Mouse (Mus musculus): Measurements from ENCODE around the gene Epha6.

Gene Epha6

GRCm38 (mm10) chr16:60605061-60605831 is at the start of gene Epha6:
Epha6 (minus strand) TSS chr16:60605531.
- DNase-seq (ENCODE audit: low spot score in 2 of 2), result no peak

DNA sequence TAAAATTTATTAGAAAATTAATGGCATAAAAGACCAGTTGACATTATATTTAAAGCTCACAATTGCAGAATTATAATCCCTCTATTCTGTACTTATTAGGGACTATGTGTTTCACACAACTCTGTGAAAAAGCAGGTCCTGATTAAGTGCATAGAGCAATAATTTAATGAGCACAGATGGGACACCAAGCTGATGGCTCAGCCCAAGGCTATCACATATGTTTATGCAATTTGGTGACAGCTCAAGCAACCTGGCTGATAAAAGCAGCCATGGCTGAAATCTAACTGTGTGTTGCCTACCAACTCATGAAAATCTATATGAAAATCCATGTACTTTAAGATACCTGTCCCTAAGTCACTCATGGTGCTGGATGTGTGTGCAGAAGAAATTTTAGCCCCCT is 46.4 kb upstream of the Epha6 start:
- no peak for DNase-seq (ENCODE audit: low spot score in 2 of 2)

DNA sequence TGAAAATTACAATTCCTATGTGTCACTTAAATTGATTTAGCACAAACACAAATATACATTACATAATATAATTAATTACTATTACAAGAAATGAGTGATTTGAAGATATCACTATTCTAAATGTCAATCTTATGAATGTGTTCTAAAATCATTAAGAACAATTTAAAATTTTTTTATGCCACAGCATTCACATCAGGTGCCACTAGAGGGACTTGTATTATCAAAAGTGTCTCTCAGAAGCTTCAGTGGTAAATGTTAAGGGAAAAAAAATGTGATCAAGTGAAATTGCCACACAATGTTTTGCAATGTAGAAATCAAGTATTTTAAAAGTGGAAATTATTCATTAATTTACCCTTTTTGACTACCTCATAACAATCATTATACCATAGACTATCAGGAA is 22.8 kb upstream of the Epha6 start:
- DNase-seq (ENCODE audit: low spot score in 2 of 2), result no peak

DNA sequence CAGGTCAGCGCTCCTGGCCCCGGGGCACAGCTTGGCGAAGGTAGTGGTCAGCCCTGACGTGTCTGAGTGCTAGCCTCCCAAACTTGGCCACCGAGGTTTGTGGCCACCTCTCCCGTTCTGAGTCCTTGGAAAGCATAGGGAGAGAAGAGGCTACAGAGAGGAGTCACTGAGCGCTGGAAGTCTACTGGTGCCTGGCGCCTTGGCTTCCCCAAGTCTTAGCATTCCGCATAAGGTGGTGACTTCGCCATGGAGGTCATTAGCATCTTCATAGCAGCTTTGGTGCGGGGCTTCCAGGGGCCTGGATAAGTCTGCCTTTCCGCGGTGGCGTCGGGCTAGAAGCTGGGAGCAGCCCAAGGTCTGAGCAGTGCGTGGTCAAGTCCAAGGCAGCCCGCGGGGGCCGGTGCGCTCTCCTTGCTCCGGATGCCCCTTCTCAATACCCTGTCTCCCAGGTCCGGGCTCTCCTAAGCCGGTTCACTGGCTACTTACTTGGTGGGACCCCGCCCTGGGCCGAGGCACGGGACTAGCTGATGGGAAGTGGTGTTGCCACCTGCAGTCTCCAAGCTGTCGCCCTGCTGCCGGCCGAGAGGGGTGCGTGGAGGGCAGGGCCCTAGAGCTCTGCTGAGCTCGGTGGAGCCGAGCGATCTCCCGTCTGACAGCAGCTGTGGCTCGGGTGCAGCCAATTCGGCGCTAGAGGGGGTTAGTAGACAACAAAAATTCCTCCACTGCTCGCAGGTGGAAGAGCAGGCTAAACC is 677 bp upstream of the Epha6 start:
- DNase-seq (ENCODE audit: low spot score in 2 of 2), result no peak

- no peak for DNase-seq (ENCODE audit: low spot score in 2 of 2)
Observed at GRCm38 (mm10) chr16:60604613-60605012, 718 bp downstream of the Epha6 start.

- DNase-seq (ENCODE audit: low spot score in 2 of 2), result no peak
Observed at GRCm38 (mm10) chr16:60585322-60585721, 20.0 kb downstream of the Epha6 start.

DNA sequence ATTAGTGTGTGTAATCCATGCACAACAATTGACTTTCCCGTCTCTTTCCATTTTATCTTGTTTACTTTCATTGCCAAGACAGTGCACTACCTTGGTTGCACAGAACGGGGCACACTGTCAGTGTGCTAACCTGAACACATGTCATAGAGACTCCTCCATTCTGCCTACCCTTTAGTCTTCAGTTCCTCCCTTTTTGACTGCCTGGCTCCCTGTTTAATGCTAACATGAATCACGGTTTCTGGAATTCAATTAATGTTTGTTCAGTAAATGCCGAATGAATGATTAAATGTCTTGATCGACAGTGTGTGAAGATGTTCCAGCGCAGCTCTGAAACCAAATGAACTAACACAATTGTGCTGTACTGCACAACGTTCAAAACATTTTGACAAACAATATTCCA is 20.6 kb downstream of the Epha6 start:
- DNase-seq (ENCODE audit: low spot score in 2 of 2), result no peak

DNA sequence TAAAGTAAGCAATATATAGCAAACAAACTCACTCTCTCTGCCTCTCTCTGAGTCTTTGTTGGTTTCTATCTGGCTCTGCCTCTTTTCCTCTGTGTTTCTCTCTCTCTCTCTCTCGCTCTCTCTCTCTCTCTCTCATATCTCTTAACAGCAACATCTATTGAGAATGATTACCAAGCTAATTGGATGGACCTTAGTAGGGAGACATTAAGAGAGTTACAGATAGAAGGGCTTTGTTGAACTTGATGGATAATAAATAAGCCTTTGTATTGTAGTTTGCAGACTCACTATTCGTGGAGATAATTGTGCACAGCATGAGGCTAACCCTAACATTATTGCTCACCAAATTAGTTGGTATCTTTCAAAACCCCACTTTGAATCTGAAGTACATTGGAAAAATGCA is 34.8 kb downstream of the Epha6 start:
- no peak for DNase-seq (ENCODE audit: low spot score in 2 of 2)

DNA sequence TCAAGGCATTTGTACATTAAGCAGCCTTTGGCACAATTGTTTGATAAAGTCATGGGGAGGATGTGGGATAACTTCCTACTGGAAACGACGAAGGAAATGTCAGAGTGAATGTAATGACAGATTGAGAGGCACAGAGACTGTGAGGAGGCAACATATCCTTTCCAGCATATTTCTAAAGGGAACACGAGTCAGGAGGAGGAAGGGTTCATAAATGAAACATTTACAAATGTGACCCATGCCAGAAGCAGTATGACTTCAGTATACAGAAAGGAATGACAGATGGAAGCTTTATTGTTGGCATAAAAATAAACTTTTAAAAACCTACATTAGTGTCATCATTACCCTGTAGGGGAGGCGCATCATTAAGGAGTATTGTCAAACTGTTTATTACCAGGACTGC is 60.9 kb downstream of the Epha6 start:
- no peak for DNase-seq (ENCODE audit: low spot score in 2 of 2)

DNA sequence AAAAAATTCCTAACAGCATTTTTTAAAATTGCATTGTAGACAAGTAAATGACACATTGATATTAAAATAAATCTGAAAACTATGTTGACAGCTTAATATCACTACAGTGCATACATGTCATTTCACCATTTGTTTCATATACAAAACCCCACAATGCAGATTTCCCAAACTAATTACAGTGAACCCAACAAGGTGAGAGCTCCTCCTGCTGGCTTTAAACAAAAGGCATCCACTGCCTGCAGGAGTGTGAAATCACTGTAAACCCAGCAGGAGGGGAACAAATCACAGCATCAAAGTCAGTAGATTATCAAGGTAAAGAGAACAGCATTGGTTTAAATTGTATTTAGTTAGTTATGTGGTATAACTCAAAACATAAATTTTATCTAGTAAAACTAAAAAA is 67.1 kb downstream of the Epha6 start:
- DNase-seq (ENCODE audit: low spot score in 2 of 2), result no peak

DNA sequence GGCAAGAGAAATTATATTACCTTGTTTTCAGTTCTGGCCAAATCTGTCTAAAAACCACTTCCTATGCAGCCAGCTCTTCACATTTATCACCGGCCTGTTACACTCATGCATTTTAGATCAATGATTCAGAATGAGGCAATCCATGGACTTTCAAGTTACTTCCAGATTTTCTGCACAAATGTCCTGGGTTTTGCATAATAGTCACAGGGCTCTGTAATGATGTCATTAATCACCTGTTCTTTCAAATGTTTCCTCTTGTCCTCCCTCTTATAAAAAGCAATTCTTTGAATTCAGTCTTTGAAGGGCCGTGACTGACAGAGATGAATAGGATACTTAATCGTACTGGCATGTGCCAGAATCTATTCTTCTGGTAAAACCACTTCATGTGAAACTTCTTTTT is 95.6 kb downstream of the Epha6 start:
- no peak for DNase-seq (ENCODE audit: low spot score in 2 of 2)

DNA sequence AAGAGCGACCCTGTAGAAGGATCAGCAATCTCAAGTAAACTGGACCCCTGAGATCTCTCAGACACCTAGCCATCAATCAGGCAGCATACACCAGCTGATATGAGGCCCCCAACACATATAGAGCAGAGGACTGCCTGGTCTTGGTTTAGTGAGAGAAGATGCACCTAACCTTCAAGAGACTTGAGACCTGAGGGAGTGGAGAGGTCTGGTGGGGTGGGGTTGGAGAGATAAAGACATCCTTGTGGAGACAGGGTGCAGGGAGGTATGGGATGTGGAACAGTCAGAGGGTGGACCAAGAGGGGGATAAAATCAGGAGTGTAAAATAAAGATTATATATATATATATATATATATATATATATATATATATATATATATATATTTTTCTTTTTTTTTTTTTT is 105.8 kb downstream of the Epha6 start:
- no peak for DNase-seq (ENCODE audit: low spot score in 2 of 2)

- DNase-seq (ENCODE audit: low spot score in 2 of 2), result no peak
Observed at GRCm38 (mm10) chr16:60475776-60476175, 129.6 kb downstream of the Epha6 start.

DNA sequence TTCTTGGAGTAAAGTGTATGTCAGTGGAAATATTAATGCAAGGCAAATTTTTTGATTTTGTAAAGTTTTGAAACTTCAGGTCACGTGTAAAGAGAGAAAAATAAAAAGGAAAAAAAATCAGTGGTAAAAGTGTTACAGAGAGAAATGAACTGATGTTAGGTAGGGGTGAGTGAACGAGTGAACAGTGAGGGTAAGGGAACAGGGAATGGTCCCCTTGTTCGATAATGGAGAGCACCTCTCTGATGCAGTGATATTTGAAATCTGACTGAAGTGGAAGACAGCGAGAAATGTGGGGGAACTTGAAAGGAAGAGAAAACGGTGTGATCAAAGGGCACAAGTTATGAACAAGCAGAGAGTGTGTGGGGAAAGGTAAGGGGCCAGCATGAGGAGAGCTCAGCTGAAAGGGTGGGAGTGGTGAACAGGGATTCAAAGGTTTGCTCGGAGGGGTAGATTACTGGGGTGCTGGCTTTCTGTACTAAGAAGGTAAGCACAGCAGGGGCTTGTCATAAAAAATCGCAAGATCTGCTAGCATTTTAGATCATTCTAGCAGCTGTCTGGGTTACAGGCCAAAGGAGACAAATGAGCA is 137.0 kb downstream of the Epha6 start:
- DNase-seq (ENCODE audit: low spot score in 2 of 2), result no peak

GRCm38 (mm10) chr16:60435283-60435682 is 170.0 kb downstream of the Epha6 start:
- no peak for DNase-seq (ENCODE audit: low spot score in 2 of 2)

DNA sequence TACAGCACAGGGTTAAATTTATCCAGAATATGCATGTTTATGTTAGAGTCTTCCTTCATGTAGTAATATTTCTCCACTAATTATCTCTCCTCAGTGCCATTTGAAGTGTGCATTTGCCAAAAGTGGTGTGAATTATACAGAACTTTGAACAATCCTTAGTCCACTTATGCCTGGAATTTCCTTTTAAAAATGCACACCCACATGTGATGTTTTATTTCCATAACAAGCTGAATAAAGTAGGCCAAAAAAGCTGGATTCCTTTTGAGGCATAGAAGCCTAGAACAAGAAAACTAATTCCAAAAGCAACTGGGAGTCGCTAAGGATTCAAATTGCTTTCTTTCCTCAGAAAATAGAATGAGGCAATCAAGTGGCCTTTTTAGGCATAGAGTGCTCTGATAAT is 171.1 kb downstream of the Epha6 start:
- no peak for DNase-seq (ENCODE audit: low spot score in 2 of 2)

GRCm38 (mm10) chr16:60395306-60395705 is 210.0 kb downstream of the Epha6 start:
- no peak for DNase-seq (ENCODE audit: low spot score in 2 of 2)

DNA sequence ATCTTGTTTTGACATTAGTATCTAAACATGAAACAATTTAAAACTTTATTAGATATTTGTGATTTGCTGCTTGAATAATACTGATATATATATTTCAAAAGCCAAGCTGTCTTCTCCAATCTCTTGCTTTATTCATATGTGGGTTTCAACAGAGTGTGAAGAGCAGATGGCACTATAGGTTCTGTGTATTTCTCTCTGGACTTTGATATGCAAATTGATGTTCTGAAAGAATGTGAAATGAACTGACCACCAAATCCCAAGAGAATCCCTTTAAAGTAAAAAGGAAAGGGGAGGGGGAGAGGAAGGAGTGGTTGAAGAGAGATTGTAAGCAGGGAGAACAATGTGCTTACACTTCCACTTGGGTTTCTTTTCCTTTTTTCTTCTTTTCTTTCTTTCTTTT is 212.4 kb downstream of the Epha6 start:
- DNase-seq (ENCODE audit: low spot score in 2 of 2), result no peak

DNA sequence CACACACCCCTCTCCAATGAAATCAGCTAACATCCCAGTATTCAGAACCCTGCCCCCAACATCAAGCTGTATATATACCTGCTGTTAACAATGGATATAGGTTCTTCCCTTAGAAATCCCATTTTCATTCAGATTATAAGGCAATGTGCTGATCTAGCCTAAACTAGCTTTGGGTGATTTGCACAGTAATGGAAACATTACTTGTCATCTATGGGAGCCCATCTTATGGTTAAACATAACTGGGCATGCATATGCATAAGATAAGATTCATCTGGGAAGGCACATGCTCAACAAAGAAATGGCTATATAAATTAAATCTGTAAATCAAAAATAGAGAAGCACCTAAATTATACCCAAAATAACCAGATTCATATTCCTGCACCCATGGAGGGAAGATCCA is 230.2 kb downstream of the Epha6 start:
- no peak for DNase-seq (ENCODE audit: low spot score in 2 of 2)

- DNase-seq (ENCODE audit: low spot score in 2 of 2), result no peak
Observed at GRCm38 (mm10) chr16:60283963-60284362, 321.4 kb downstream of the Epha6 start.

- no peak for DNase-seq (ENCODE audit: low spot score in 2 of 2)
Observed at GRCm38 (mm10) chr16:60274109-60274508, 331.2 kb downstream of the Epha6 start.

DNA sequence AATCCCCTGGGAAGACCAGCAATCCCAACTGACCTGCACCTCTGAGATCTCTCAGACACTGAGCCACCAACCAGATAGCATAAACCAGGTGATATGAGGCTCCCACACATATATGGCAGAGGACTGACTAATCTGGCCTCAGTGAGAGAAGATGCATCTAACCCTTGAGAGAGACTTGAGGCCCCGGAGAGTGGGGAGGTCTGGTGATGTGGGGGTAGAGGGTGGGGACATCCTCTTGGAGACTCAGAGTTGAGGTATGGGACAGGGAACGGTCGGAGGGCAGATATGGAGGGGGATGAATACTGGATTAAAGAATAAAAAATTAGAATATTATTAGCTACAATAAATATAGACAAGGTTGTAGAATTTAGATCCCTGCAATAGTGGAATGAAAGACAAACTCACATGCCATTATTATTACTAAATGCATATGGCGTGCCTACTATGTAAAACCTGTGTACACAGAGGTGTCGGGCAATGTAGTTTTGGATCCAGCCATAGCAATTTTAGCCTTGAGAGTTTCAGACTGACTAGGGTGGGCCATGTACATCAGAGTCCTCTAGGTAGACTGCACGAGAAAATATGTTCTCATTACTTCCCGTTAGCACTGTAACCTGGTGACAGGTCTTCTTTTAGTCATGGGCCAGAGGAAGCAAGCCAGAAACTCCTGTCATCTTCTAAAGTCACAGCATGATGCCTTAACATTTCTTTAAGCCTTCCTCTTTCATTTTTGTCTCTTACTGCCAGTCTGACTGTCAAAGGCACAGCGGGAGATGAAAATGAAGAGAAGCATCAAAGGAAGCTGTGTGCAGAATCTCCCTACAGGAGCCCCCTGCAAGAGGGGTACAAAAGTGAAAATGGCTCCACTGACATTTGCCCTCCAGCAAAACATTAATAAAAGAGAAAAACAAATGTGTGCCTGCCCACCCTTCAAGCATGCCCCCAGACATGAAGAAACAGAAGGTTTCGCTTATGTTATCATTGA is 338.7 kb downstream of the Epha6 start:
- no peak for DNase-seq (ENCODE audit: low spot score in 2 of 2)
